Mouse (Mus musculus): ENCODE measurements around the gene Parvb.

Parvb gene

DNA sequence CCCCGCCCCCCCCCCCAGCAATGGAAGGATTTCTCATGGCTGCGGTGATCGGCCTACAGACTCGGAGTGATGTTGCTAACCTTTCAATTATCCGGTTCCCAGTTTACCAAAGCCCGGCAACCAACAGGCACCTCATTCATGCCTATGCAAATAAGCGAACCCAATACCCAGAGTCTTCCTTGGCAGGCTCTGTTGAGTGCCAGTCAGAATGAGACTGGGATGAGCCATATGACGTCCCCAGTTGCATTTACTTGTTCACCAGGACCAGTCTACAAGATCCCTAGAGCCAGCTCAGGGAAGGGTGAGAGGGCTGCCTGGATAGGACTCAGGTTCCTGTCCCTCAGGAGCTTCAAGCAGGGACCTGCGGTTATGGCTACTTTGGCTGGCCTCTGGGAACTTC, 62.5 kb downstream of the Parvb start:
- no peak for DNase-seq (ENCODE audit: low spot score)

DNA sequence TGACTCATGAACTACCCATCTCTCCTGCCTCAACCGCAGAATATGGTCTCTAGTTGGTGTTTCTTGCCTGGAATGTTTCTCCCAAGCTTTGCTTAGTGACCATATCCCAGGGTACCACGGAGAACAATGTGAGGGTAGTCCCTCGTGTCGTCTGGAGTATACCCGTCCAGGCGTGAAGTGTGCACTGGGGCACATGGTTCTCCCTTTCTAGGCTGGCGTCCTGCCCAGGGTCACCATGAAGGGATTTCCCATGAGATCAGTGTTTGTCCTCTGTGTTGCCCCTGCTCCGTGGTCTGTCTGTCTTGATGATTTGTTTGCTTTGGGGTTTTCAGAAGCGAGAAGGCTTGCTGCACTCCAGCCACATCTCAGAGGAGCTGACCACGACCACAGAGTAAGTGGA, 63.4 kb downstream of the Parvb start:
- no peak for DNase-seq (ENCODE audit: low spot score)

DNA sequence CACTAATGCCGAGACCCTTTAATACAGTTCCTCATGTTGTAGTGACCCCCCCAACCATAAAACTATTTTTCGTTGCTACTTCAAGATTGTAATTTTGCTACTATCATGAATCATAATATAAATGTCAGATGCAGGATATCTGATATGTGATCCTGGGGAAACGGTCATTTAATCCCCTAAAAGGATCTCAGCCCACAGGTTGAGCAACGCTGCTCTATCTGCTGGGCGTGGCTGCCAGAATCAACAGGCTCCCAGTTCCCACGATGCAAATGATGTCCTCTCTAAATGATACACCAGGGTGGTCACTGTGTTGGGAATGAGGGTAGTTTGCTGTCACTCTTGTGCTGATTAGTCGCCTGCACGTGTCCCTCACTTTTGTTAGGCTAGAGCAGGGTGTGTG, 65.6 kb downstream of the Parvb start:
- DNase-seq (ENCODE audit: low spot score), result no peak

DNA sequence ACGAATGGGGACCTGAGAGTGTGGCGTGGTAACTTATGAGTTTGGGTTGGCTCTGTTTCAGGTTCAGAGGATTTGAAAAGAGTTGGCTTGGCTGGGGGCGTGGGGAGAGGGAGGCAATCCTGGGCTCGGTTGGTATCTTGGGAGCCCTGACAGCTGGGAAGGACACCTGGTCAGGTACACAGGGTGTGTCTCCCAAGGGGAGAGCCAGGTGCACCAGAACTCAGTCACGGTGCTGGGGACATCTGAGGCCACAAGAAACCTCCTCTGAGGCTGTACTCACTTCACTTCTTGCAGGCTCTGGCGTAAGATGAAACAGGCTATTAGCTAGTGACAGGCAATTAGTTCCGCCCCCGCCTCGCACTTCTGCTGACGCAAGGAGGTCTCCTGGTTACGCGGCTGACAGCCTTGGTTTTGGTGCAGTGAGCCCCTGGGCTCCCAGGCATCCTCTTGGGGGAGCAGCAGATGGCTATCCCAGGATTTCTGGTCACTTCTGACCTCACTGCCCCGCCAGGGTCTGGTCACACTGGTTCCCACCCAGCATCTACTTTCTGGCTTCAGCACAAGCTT, 67.0 kb downstream of the Parvb start:
- no peak for DNase-seq (ENCODE audit: low spot score)

- no peak for DNase-seq (ENCODE audit: low spot score)
Measured at GRCm38 (mm10) chr15:84299662-84300333, 68.0 kb downstream of the Parvb start.

DNA sequence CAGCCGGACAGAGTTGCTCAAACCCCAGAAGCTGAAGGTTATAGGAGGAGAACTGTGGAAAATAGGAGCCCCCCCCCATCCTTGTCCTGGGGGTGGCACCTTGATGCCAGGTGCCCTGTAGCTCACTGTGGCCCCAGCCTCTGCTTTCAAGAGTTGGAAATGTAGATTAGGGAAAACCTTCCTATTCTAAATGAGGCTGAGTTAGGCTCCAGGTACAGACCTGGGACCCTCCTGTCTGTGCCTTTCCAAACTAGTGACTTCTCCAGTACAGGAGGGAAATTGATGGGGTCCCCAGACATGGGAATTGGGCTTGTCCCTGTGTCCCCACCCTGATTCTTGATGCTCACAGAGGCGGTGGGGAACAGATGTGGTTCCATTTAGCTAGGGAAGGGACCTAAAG, 68.7 kb downstream of the Parvb start:
- no peak for DNase-seq (ENCODE audit: low spot score)

- no peak for DNase-seq (ENCODE audit: low spot score)
Measured at GRCm38 (mm10) chr15:84301026-84301425, 69.2 kb downstream of the Parvb start.

DNA sequence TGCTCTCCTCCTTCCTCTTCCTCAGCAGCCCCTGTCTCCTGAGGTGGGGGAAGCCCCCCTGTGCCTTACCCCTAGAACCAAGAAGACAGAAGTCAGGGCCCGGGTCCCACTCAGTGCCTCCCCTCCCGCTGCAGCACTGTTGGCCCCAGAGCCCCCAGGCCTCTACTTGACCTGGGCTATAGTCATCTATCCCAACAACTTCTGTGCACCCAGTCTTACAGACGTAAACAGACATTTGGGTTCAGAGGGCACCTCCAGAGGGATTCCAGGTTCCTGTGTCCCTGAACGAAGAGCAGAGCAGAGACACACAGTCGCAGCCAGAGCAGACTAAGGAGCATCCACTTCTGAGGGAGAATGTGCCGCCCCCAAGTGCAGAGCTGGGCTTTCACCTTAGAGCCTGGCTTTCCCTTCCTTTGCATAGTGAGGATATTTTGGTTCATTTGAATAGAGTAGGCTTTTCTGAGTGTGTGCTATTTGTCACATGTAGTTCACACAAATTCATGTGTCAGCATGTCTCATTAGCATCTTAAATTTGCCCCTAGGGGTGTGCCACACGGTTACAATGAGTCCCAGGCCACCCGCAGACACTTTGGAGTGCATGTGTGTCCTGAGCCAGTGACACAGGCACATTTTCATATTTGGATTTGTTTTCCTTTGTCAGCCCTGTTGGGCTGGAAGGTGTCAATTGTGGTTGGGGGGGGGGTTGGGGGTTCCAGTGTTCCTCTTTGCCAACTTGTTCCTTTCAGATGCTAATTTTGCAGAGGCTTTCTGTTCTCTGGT, 70.0 kb downstream of the Parvb start:
- no peak for DNase-seq (ENCODE audit: low spot score)

DNA sequence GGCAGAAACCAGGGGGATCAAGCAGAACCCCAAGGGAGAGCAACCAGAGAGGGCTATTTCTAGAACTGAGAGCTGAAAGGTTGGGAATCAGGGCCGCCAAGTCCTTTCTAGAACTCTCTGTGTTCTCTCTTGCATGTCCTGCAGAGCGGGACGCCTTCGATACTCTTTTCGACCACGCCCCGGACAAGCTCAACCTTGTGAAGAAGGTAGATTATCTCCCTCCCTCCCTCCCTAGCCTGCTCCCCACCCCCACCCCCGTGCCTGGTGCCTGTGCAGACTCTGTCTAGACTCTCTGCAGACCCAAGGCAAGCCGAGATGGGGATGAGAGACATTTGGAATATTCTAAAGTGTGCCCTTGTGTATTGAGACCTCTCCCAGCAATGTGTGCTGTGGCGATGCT, 71.4 kb downstream of the Parvb start:
- no peak for DNase-seq (ENCODE audit: low spot score)

DNA sequence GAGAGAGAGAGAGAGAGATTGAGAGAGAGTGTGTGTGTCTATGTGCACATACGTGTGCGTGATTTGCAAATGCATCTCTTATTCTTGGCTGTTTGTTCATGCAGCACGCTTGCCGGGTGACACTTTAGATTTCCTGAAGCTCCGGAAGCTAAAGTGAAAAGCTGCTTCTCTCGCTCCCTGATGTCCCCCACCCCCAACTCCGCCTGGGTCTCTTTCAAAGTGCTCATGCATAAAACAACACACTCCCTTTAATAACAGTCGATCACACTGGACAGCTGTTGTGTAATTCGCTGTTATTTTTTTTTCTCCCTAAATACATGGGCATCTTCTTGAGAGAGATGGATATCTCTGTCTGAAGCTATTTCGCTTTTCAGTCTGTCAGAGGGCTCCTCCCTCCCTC, 73.5 kb downstream of the Parvb start:
- DNase-seq (ENCODE audit: low spot score), result no peak

DNA sequence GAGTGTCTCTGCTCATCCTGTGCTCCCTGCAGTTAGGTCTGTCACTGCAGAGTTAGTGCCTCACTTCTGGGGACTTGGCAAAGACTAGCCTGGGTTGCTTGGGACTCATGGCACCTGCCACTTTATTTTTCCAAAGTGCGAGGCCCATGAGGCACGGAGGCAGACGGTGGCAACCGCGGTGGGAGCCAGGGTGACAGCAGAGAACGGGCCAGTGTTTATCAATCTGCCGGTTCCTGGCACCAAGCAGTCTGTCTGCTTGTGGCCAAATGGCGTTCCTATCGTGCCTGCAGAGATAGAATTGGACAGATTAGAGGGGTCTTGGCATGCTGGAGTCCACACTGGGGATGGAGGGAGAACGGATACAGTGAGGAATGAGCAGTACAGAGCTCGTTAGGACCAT, 78.4 kb downstream of the Parvb start:
- no peak for DNase-seq (ENCODE audit: low spot score)

GRCm38 (mm10) chr15:84311295-84312085, 79.6 kb downstream of the Parvb start:
- DNase-seq (ENCODE audit: low spot score), result no peak

- no peak for DNase-seq (ENCODE audit: low spot score)
Measured at GRCm38 (mm10) chr15:84312878-84313565, 81.2 kb downstream of the Parvb start.

DNA sequence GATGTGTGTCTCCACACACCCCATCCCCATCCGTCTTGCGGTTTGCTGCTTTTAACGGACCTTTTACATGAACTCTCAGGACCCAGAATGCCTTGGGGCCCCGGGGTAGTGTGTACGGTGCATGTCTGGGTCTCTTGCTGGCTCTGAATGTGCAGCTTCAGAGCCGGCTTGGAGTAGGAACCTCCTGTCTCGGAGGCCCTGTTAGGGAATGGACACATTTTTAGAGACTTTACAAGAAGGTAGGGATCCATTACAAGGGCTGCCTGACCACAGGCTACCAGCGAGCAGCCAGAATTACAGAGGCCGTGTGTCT, 81.7 kb downstream of the Parvb start:
- DNase-seq (ENCODE audit: low spot score), result no peak

- no peak for DNase-seq (ENCODE audit: low spot score)
Measured at GRCm38 (mm10) chr15:84314420-84315080, 82.7 kb downstream of the Parvb start.

GRCm38 (mm10) chr15:84315276-84316046, 83.6 kb downstream of the Parvb start:
- DNase-seq (ENCODE audit: low spot score), result no peak

- no peak for DNase-seq (ENCODE audit: low spot score)
Measured at GRCm38 (mm10) chr15:84319393-84319792, 87.5 kb downstream of the Parvb start.

DNA sequence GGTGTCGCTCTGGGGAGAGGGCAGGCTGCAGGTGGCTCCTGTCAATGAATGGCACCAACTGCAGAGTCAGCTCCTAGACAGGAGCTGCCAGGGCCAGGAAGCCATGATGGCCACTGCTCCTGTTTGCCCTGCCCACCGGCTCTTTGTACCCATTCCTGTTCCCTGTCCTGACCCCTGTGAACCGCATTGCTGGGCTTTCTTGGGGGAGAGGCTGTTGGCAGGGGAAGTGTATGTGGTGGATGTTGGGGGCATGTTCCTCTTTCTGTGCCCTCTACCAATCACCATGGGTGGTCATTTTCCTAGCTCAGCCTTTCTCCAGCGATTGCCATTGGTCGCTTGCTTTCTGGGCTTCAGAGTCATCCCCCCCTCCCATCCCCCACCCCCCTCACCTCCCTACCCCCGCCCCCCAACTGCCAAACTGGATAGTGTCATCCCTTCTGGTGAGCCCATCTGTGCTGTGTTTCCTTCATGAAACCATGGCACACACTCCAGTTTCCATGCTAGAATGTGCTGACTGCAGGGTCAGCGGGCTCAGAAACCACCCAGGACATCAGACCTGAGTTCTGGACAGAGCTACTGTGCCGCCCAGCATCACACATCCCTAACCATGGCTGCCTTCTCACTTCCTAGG, 89.8 kb downstream of the Parvb start:
- DNase-seq (ENCODE audit: low spot score), result no peak

- DNase-seq (ENCODE audit: low spot score), result no peak
Measured at GRCm38 (mm10) chr15:84323966-84324869, 92.4 kb downstream of the Parvb start, which contains the start of gene Parvg. Gene Parvg (plus strand): TSS chr15:84324026.
